Mouse (Mus musculus) MEL (cell line): ENCODE results near the gene Gm4744. TPM values are rescaled to one million over a fixed set of nuclear protein-coding genes. Genes with fewer than 3 reads are reported as not detected.

Experiments used
- DNase-seq: peaks from one replicate; pipeline ENCODE4 v3.0.0; 2011; ENCODE audit warnings: low read depth, low spot score
- H3K27ac ChIP-seq: 2 replicates; pipeline ENCODE4 v1.5.1; 2012; ENCODE audit warnings: low read depth, mild to moderate bottlenecking, control low read depth, low read length, moderate library complexity; ENCODE audit not compliant: control insufficient read depth
- H3K27me3 ChIP-seq, 2 experiments: fragments of 150-350 bp in 1 of 2; sonication (generic) in 1 of 2; 2 replicates each; pipeline ENCODE4 v1.6.1; 2012; ENCODE audit warnings: low read length in 2 of 2, mild to moderate bottlenecking in 2 of 2, improper control_type of control experiment in 1 of 2, moderate library complexity in 1 of 2; ENCODE audit not compliant: insufficient read depth in 2 of 2, control insufficient read depth in 1 of 2
- H3K36me3 ChIP-seq, 2 experiments: 2 replicates each; pipeline ENCODE4 v1.6.1; 2012 to 2014; ENCODE audit warnings: low read length in 2 of 2, improper control_type of control experiment in 1 of 2, inconsistent platforms in 1 of 2, mild to moderate bottlenecking in 1 of 2; ENCODE audit not compliant: insufficient read depth in 2 of 2, control insufficient read depth in 1 of 2
- H3K4me1 ChIP-seq, 2 experiments: fragments of 150-350 bp in 1 of 2; sonication (generic) in 1 of 2; 2 replicates each; pipeline ENCODE4 v1.6.1; 2012; ENCODE audit warnings: low read length in 2 of 2, improper control_type of control experiment in 1 of 2, mild to moderate bottlenecking in 1 of 2; ENCODE audit not compliant: insufficient read depth in 2 of 2, control insufficient read depth in 1 of 2
- H3K4me3 ChIP-seq, 2 experiments: fragments of 150-350 bp in 1 of 2; sonication (generic) in 1 of 2; 2 replicates each; pipeline ENCODE4 v1.5.1; 2012; ENCODE audit warnings: low read depth in 2 of 2, low read length in 2 of 2, mild to moderate bottlenecking in 2 of 2, moderate library complexity in 2 of 2, control low read depth in 1 of 2, improper control_type of control experiment in 1 of 2; ENCODE audit not compliant: control insufficient read depth in 1 of 2, insufficient read depth in 1 of 2
- H3K79me2 ChIP-seq: 2 replicates; pipeline ENCODE4 v1.6.1; 2012; ENCODE audit warnings: mild to moderate bottlenecking, low read length, moderate library complexity; ENCODE audit not compliant: control insufficient read depth, poor library complexity, insufficient read depth
- H3K9ac ChIP-seq: 2 replicates; pipeline ENCODE4 v1.6.1; 2012; ENCODE audit warnings: low read depth, mild to moderate bottlenecking, control low read depth, low read length, moderate library complexity; ENCODE audit not compliant: control insufficient read depth, poor library complexity, severe bottlenecking
- H3K9me3 ChIP-seq: fragments of 150-350 bp; sonication (generic); replicated peaks from 2 replicates; pipeline ENCODE4 v1.6.1; 2012; ENCODE audit warnings: mild to moderate bottlenecking, low read length, improper control_type of control experiment, moderate library complexity; ENCODE audit not compliant: insufficient read depth
- BHLHE40 ChIP-seq: IDR thresholded peaks from 2 replicates; pipeline ENCODE4 v1.6.1; 2012; ENCODE audit warnings: low read depth, mild to moderate bottlenecking, inconsistent platforms, low read length, improper control_type of control experiment, borderline replicate concordance
- CHD2 ChIP-seq: IDR thresholded peaks from 2 replicates; pipeline ENCODE4 v1.6.1; 2011; ENCODE audit warnings: low read length, improper control_type of control experiment
- E2F4 ChIP-seq: IDR thresholded peaks from 2 replicates; pipeline ENCODE4 v1.6.1; 2011; ENCODE audit warnings: low read depth, low read length, improper control_type of control experiment, borderline replicate concordance
- EP300 ChIP-seq, 2 experiments: IDR thresholded peaks; 2 replicates each; pipeline ENCODE4 v1.6.1; 2011; ENCODE audit warnings: improper control_type of control experiment in 2 of 2, low read length in 2 of 2, low read depth in 1 of 2, mild to moderate bottlenecking in 1 of 2
- ETS1 ChIP-seq: IDR thresholded peaks from 2 replicates; pipeline ENCODE4 v1.6.1; 2012; ENCODE audit warnings: low read depth, mild to moderate bottlenecking, inconsistent platforms, low read length, improper control_type of control experiment, moderate library complexity
- KAT2A ChIP-seq: conservative IDR thresholded peaks from 2 replicates; pipeline ENCODE4 v1.6.1; 2012; ENCODE audit warnings: low read depth, low read length, improper control_type of control experiment, inconsistent platforms
- MEF2A ChIP-seq: IDR thresholded peaks from 2 replicates; pipeline ENCODE4 v1.6.1; 2014; ENCODE audit warnings: low read depth, mild to moderate bottlenecking, inconsistent platforms, low read length, improper control_type of control experiment; ENCODE audit not compliant: poor library complexity, insufficient replicate concordance, severe bottlenecking; ENCODE audit errors: extremely low read depth
- MXI1 ChIP-seq: IDR thresholded peaks from 2 replicates; pipeline ENCODE4 v1.6.1; 2011; ENCODE audit warnings: mild to moderate bottlenecking, low read depth, low read length, improper control_type of control experiment
- MYC ChIP-seq: IDR thresholded peaks from 2 replicates; pipeline ENCODE4 v1.6.1; 2011; ENCODE audit warnings: low read depth, mild to moderate bottlenecking, low read length, improper control_type of control experiment, moderate library complexity
- POLR2AphosphoS2 ChIP-seq: IDR thresholded peaks from 2 replicates; pipeline ENCODE4 v1.6.1; 2011; ENCODE audit warnings: low read length, improper control_type of control experiment
- POLR2AphosphoS5 ChIP-seq: IDR thresholded peaks from 2 replicates; pipeline ENCODE4 v1.6.1; 2012; ENCODE audit warnings: low read depth, borderline replicate concordance, mild to moderate bottlenecking, inconsistent platforms, low read length, moderate library complexity, mixed read lengths
- RCOR1 ChIP-seq: IDR thresholded peaks from 2 replicates; pipeline ENCODE4 v1.6.1; 2012; ENCODE audit warnings: low read depth, mild to moderate bottlenecking, inconsistent platforms, low read length, improper control_type of control experiment
- SMC3 ChIP-seq: IDR thresholded peaks from 2 replicates; pipeline ENCODE4 v1.6.1; 2011; ENCODE audit warnings: low read depth, low read length, improper control_type of control experiment
- TAL1 ChIP-seq: IDR thresholded peaks from 2 replicates; pipeline ENCODE4 v1.6.1; 2012; ENCODE audit warnings: mild to moderate bottlenecking, inconsistent platforms, low read length, moderate library complexity, mixed read lengths
- TCF12 ChIP-seq: IDR thresholded peaks from 2 replicates; pipeline ENCODE4 v1.6.1; 2014; ENCODE audit warnings: low read depth, mild to moderate bottlenecking, inconsistent platforms, low read length, improper control_type of control experiment, moderate library complexity
- UBTF ChIP-seq: IDR thresholded peaks from 2 replicates; pipeline ENCODE4 v1.6.1; 2012; ENCODE audit warnings: low read depth, mild to moderate bottlenecking, inconsistent platforms, low read length, improper control_type of control experiment, moderate library complexity, borderline replicate concordance; ENCODE audit not compliant: insufficient read depth
- ZC3H11A ChIP-seq: IDR thresholded peaks from 2 replicates; pipeline ENCODE4 v1.6.1; 2012; ENCODE audit warnings: low read depth, mild to moderate bottlenecking, inconsistent platforms, low read length, improper control_type of control experiment
- ZKSCAN1 ChIP-seq: IDR thresholded peaks from 2 replicates; pipeline ENCODE4 v1.6.1; 2012; ENCODE audit warnings: low read depth, mild to moderate bottlenecking, inconsistent platforms, low read length, improper control_type of control experiment, moderate library complexity
- ZMIZ1 ChIP-seq: IDR thresholded peaks from 2 replicates; pipeline ENCODE4 v1.6.1; 2012; ENCODE audit warnings: low read depth, mild to moderate bottlenecking, inconsistent platforms, low read length, improper control_type of control experiment, moderate library complexity
- polyA plus RNA-seq, 2 experiments: library from polyadenylated mRNA; stranded (reverse) in 1 of 2; unstranded in 1 of 2; fragments of >175 nt in 1 of 2; fragments of >200 nt in 1 of 2; gene quantifications; 2 replicates each; pipeline versions ENCODE4 v1.2.1 to v1.2.4; 2012; ENCODE audit warnings: low replicate concordance in 2 of 2, low read depth in 1 of 2; ENCODE audit not compliant: insufficient read length in 2 of 2, insufficient read depth in 1 of 2, missing spikeins in 1 of 2
- total RNA-seq: library from RNA; depleted of rRNA; stranded (reverse); fragments of 300-350 nt; gene quantifications from 2 replicates; pipeline ENCODE4 v1.2.3, GENCODE M21; 2012; rRNA removed

Gm4744 gene
- total and polyA plus RNA-seq, 3 experiments, result not detected

- H3K9ac ChIP-seq, result no peak within 1 kb of the TSS
- TF ChIP-seq ETS1 (no peak), MYC (no peak), UBTF (no peak), MXI1 (no peak), POLR2AphosphoS5 (no peak), MEF2A (no peak), ZKSCAN1 (no peak), EP300 (IDR thresholded peaks at IDR 0.05; ENCODE audit: low read depth in 1 of 2, low read length in 2 of 2) (no peak), TAL1 (no peak), KAT2A (no peak), TCF12 (no peak), POLR2AphosphoS2 (no peak), SMC3 (no peak), E2F4 (no peak), CHD2 (no peak), ZC3H11A (no peak), ZMIZ1 (no peak), RCOR1 (no peak), BHLHE40 (no peak)
- H3K9me3 ChIP-seq, result no peaks in the 10 kb centered on the region
- H3K79me2 ChIP-seq, result no peaks in the 10 kb centered on the region
- H3K36me3 ChIP-seq, result no peaks in the 10 kb centered on the region
- H3K27ac ChIP-seq, result no peak within 1 kb of the TSS
- H3K4me1 ChIP-seq, result no peaks in the 10 kb centered on the region
- no peaks in the 10 kb centered on the region for H3K27me3 ChIP-seq
- DNase-seq, result no peak
- H3K4me3 ChIP-seq, result no peak within 1 kb of the TSS
These were observed 51.4 kb downstream of the Gm4744 start, which contains the start of gene Prss58 for GRCm38 (mm10) chr6:40900287-40900686. Gene Prss58, minus strand, starts transcription at chr6:40900387.

Other genes starting within 250 kb of the Gm4744 start
- not detected in 2 replicates for gene Moxd2, start 64.4 kb downstream of the Gm4744 start, total RNA-seq
- gene Moxd2, start 64.4 kb downstream of the Gm4744 start, polyA plus RNA-seq, result not detected
- not detected in 2 replicates for gene Prss58, start 51.5 kb downstream of the Gm4744 start, total RNA-seq
- not detected for gene Prss58, start 51.5 kb downstream of the Gm4744 start, polyA plus RNA-seq
- gene 1700074P13Rik, start 11.3 kb downstream of the Gm4744 start, total RNA-seq, result not detected in 2 replicates
- gene 1700074P13Rik, start 11.3 kb downstream of the Gm4744 start, polyA plus RNA-seq, result not detected
- not detected in 2 replicates for gene 1810009J06Rik, start 12.9 kb upstream of the Gm4744 start, total RNA-seq
- gene 1810009J06Rik, start 12.9 kb upstream of the Gm4744 start, polyA plus RNA-seq, result not detected
- not detected in 2 replicates for gene Gm2663, start 47.6 kb upstream of the Gm4744 start, total RNA-seq
- not detected for gene Gm2663, start 47.6 kb upstream of the Gm4744 start, polyA plus RNA-seq
- not detected in 2 replicates for gene 2210010C04Rik, start 83.6 kb upstream of the Gm4744 start, total RNA-seq
- not detected for gene 2210010C04Rik, start 83.6 kb upstream of the Gm4744 start, polyA plus RNA-seq